Mouse (Mus musculus) bone marrow macrophage, adult 2 months (primary cell): ENCODE data around the gene 2310034G01Rik. TPM values are rescaled to one million over a fixed set of nuclear protein-coding genes. Genes with fewer than 3 reads are reported as not detected.

Experiments used
- H3K27ac ChIP-seq: 2 replicates; pipeline ENCODE4 v1.5.1; 2012; ENCODE audit warnings: low read depth, low read length; ENCODE audit not compliant: insufficient read depth
- H3K4me1 ChIP-seq: 2 replicates; pipeline ENCODE4 v1.6.1; 2012; ENCODE audit warnings: low read length; ENCODE audit not compliant: control insufficient read depth, insufficient read depth
- H3K4me3 ChIP-seq: 2 replicates; pipeline ENCODE4 v1.5.1; 2012; ENCODE audit warnings: mild to moderate bottlenecking, low read length, moderate library complexity; ENCODE audit not compliant: insufficient read depth
- CTCF ChIP-seq: IDR thresholded peaks from 2 replicates; pipeline ENCODE4 v1.5.1; 2012; ENCODE audit warnings: low read depth, mild to moderate bottlenecking, low read length, moderate library complexity
- POLR2A ChIP-seq: IDR thresholded peaks from 2 replicates; pipeline ENCODE4 v1.6.1; 2012; ENCODE audit warnings: mild to moderate bottlenecking, low read depth, low read length, borderline replicate concordance
- polyA plus RNA-seq: library from polyadenylated mRNA; stranded (reverse); fragments of >200 nt; gene quantifications from 2 replicates; pipeline ENCODE4 v1.2.4, GENCODE M21; 2012; ENCODE audit not compliant: missing spikeins, insufficient read depth, insufficient read length

2310034G01Rik gene
- polyA plus RNA-seq, 1 experiment: 0.67 TPM

- Histone ChIP-seq H3K27ac (no peak overlapping the region), H3K4me1 (peaks cover 23% of the 10 kb centered on the region), H3K4me3 (no peak overlapping the region)
- TF ChIP-seq CTCF (no peak), POLR2A (no peak)
These were observed 27.0 kb downstream of the 2310034G01Rik start for GRCm38 (mm10) chr19:46322996-46323572.

GRCm38 (mm10) chr19:46322144-46322995 is 27.7 kb downstream of the 2310034G01Rik start:
- Histone ChIP-seq H3K4me3 (no peak overlapping the region), H3K27ac (no peak overlapping the region), H3K4me1 (peaks cover 19% of the 10 kb centered on the region)
- TF ChIP-seq POLR2A (no peak), CTCF (no peak)

GRCm38 (mm10) chr19:46321101-46321943 is 28.8 kb downstream of the 2310034G01Rik start:
- Histone ChIP-seq H3K27ac (no peak overlapping the region), H3K4me3 (no peak overlapping the region), H3K4me1 (peaks cover 10% of the 10 kb centered on the region)
- no peak for TF ChIP-seq POLR2A
- TF ChIP-seq CTCF: no peak

- H3K4me3 ChIP-seq: no peak overlapping the region
- no peak overlapping the region for H3K27ac ChIP-seq
- TF ChIP-seq CTCF (no peak), POLR2A (no peak)
- H3K4me1 ChIP-seq: peaks cover 10% of the 10 kb centered on the region
These were observed 29.9 kb downstream of the 2310034G01Rik start for GRCm38 (mm10) chr19:46320076-46320785.

- Histone ChIP-seq H3K4me1 (peaks cover 14% of the 10 kb centered on the region), H3K4me3 (no peak overlapping the region), H3K27ac (no peak overlapping the region)
- no peak for TF ChIP-seq CTCF
- TF ChIP-seq POLR2A: no peak
These were observed 31.3 kb downstream of the 2310034G01Rik start for GRCm38 (mm10) chr19:46318586-46319378.

- no peak overlapping the region for H3K4me3 ChIP-seq
- no peak overlapping the region for H3K27ac ChIP-seq
- peaks cover 14% of the 10 kb centered on the region for H3K4me1 ChIP-seq
- TF ChIP-seq CTCF: no peak
- no peak for TF ChIP-seq POLR2A
These were observed 32.1 kb downstream of the 2310034G01Rik start for GRCm38 (mm10) chr19:46318031-46318471.

GRCm38 (mm10) chr19:46317546-46317885 is 32.6 kb downstream of the 2310034G01Rik start:
- Histone ChIP-seq H3K4me3 (no peak overlapping the region; the same call in 1 of the 2 replicates), H3K4me1 (peaks cover 14% of the 10 kb centered on the region), H3K27ac (no peak overlapping the region)
- TF ChIP-seq CTCF (no peak), POLR2A (no peak)

- H3K4me3 ChIP-seq: no peak overlapping the region
- TF ChIP-seq POLR2A: no peak
- no peak for TF ChIP-seq CTCF
These were observed 33.1 kb downstream of the 2310034G01Rik start for GRCm38 (mm10) chr19:46316846-46317545.

More at GRCm38 (mm10) chr19:46316846-46317545, 33.1 kb downstream of the 2310034G01Rik start:
- H3K4me1 ChIP-seq: peaks cover 14% of the 10 kb centered on the region
- H3K27ac ChIP-seq: no peak overlapping the region
